Mouse (Mus musculus): Measurements from ENCODE around the gene Zmiz1. TPM values are rescaled to one million over a fixed set of nuclear protein-coding genes. Genes with fewer than 3 reads are reported as not detected.
A peak's percentile ranks its signal among the peaks of the same experiment; 100 is the strongest.

The Zmiz1 gene
- total and polyA plus RNA-seq, 2 experiments from 2014 or later = 50.6 to 135 TPM

- DNase-seq (ENCODE audit: low spot score) (no peak), ATAC-seq (no peak)
- H3K9ac ChIP-seq (replicated peaks; ENCODE audit: low read length) = no peak overlapping the region
- peaks cover 12% of the 10 kb centered on the region for H3K36me3 ChIP-seq (ENCODE audit: insufficient read depth, low read length)
- 91% methylated on average over 6 of the region's 6 CpGs for WGBS
- H3K4me1 ChIP-seq (ENCODE audit: insufficient read depth, low read length) = peaks cover 41% of the 10 kb centered on the region
- no peaks in the 10 kb centered on the region for H3K27me3 ChIP-seq (ENCODE audit: insufficient read depth, low read length)
- no peaks in the 10 kb centered on the region for H3K9me3 ChIP-seq (ENCODE audit: low read length)
- H3K27ac ChIP-seq = no peak overlapping the region
- H3K4me3 ChIP-seq (ENCODE audit: low read length) = no peak overlapping the region
- H3K4me2 ChIP-seq (ENCODE audit: low read depth, low read length) = no peak overlapping the region
- no peak for TF ChIP-seq CTCF (IDR thresholded peaks at IDR 0.05; ENCODE audit: low read depth)
These were observed 123.6 kb downstream of the Zmiz1 start for GRCm38 (mm10) chr14:25582603-25583002.

- H3K4me1 ChIP-seq (ENCODE audit: insufficient read depth, low read length) = peaks cover 54% of the 10 kb centered on the region
- peak overlapping the region; percentile 95; the same call in 1 of the 2 replicates for H3K27ac ChIP-seq
- no peak overlapping the region for H3K9ac ChIP-seq (replicated peaks; ENCODE audit: low read length)
- no peak for TF ChIP-seq CTCF (IDR thresholded peaks at IDR 0.05; ENCODE audit: low read depth)
- WGBS = 36% methylated on average over 10 of the region's 10 CpGs
- no peaks in the 10 kb centered on the region for H3K27me3 ChIP-seq (ENCODE audit: insufficient read depth, low read length)
- peaks cover 12% of the 10 kb centered on the region; the same call in 1 of the 2 replicates for H3K36me3 ChIP-seq (ENCODE audit: insufficient read depth, low read length)
- H3K9me3 ChIP-seq (ENCODE audit: low read length) = no peaks in the 10 kb centered on the region
- ATAC-seq = no peak
- H3K4me3 ChIP-seq (ENCODE audit: low read length) = no peak overlapping the region
- DNase-seq (ENCODE audit: low spot score) = peak; percentile 24
- H3K4me2 ChIP-seq (ENCODE audit: low read depth, low read length) = no peak overlapping the region
These were observed 124.9 kb downstream of the Zmiz1 start for GRCm38 (mm10) chr14:25583899-25584298.

GRCm38 (mm10) chr14:25585545-25586301 is 126.7 kb downstream of the Zmiz1 start:
- Histone ChIP-seq H3K9ac (replicated peaks; ENCODE audit: low read length) (peak overlapping the region; percentile 33), H3K9me3 (ENCODE audit: low read length) (no peaks in the 10 kb centered on the region), H3K4me2 (ENCODE audit: low read depth, low read length) (0 out of 2 replicates have a peak overlapping the region, but pooled peaks have one; percentile 13), H3K36me3 (ENCODE audit: insufficient read depth, low read length) (peaks cover 7% of the 10 kb centered on the region; the same call in 1 of the 2 replicates), H3K4me3 (ENCODE audit: low read length) (no peak overlapping the region), H3K27me3 (ENCODE audit: insufficient read depth, low read length) (no peaks in the 10 kb centered on the region), H3K27ac (peak overlapping the region; percentile 95), H3K4me1 (ENCODE audit: insufficient read depth, low read length) (peaks cover 57% of the 10 kb centered on the region)
- peak; percentile 93 for DNase-seq (ENCODE audit: low spot score)
- 7% methylated on average over 21 of the region's 21 CpGs for WGBS
- no peak for TF ChIP-seq CTCF (IDR thresholded peaks at IDR 0.05; ENCODE audit: low read depth)
- ATAC-seq = peak; percentile 86

- no peak for TF ChIP-seq CTCF (IDR thresholded peaks at IDR 0.05; ENCODE audit: low read depth)
- peaks cover 7% of the 10 kb centered on the region; the same call in 1 of the 2 replicates for H3K36me3 ChIP-seq (ENCODE audit: insufficient read depth, low read length)
- ATAC-seq (no peak), DNase-seq (ENCODE audit: low spot score) (no peak)
- 19% methylated on average over 10 of the region's 10 CpGs for WGBS
- no peak overlapping the region for H3K4me3 ChIP-seq (ENCODE audit: low read length)
- peaks cover 57% of the 10 kb centered on the region for H3K4me1 ChIP-seq (ENCODE audit: insufficient read depth, low read length)
- peak overlapping the region; percentile 95 for H3K27ac ChIP-seq
- H3K9ac ChIP-seq (replicated peaks; ENCODE audit: low read length) = peak overlapping the region; percentile 46; the same call in 1 of the 2 replicates
- H3K27me3 ChIP-seq (ENCODE audit: insufficient read depth, low read length) = no peaks in the 10 kb centered on the region
- no peaks in the 10 kb centered on the region for H3K9me3 ChIP-seq (ENCODE audit: low read length)
- no peak overlapping the region; the same call in 1 of the 2 replicates for H3K4me2 ChIP-seq (ENCODE audit: low read depth, low read length)
These were observed 128.0 kb downstream of the Zmiz1 start for GRCm38 (mm10) chr14:25586846-25587486.

- TF ChIP-seq CTCF (IDR thresholded peaks at IDR 0.05; ENCODE audit: low read depth) = no peak
- DNase-seq (ENCODE audit: low spot score) = peak; percentile 85
- no peaks in the 10 kb centered on the region for H3K27me3 ChIP-seq (ENCODE audit: insufficient read depth, low read length)
- peak overlapping the region; percentile 95 for H3K27ac ChIP-seq
- ATAC-seq = peak; percentile 66
- H3K4me2 ChIP-seq (ENCODE audit: low read depth, low read length) = peak overlapping the region; percentile 13; the same call in 1 of the 2 replicates
- H3K36me3 ChIP-seq (ENCODE audit: insufficient read depth, low read length) = peaks cover 7% of the 10 kb centered on the region; the same call in 1 of the 2 replicates
- peaks cover 57% of the 10 kb centered on the region for H3K4me1 ChIP-seq (ENCODE audit: insufficient read depth, low read length)
- WGBS = 7% methylated on average over 6 of the region's 6 CpGs
- H3K9ac ChIP-seq (replicated peaks; ENCODE audit: low read length) = peak overlapping the region; percentile 46; the same call in 1 of the 2 replicates
- no peak overlapping the region for H3K4me3 ChIP-seq (ENCODE audit: low read length)
- H3K9me3 ChIP-seq (ENCODE audit: low read length) = no peaks in the 10 kb centered on the region
These were observed 128.6 kb downstream of the Zmiz1 start for GRCm38 (mm10) chr14:25587487-25588001.

- Histone ChIP-seq H3K9ac (replicated peaks; ENCODE audit: low read length) (peak overlapping the region; percentile 46; the same call in 1 of the 2 replicates), H3K36me3 (ENCODE audit: insufficient read depth, low read length) (peaks cover under 1% of the 10 kb centered on the region; the same call in 1 of the 2 replicates), H3K4me3 (ENCODE audit: low read length) (no peak overlapping the region), H3K9me3 (ENCODE audit: low read length) (no peaks in the 10 kb centered on the region), H3K27ac (peak overlapping the region; percentile 95), H3K4me2 (ENCODE audit: low read depth, low read length) (peak overlapping the region; percentile 13; the same call in 1 of the 2 replicates), H3K27me3 (ENCODE audit: insufficient read depth, low read length) (no peaks in the 10 kb centered on the region), H3K4me1 (ENCODE audit: insufficient read depth, low read length) (peaks cover 57% of the 10 kb centered on the region)
- no peak for TF ChIP-seq CTCF (IDR thresholded peaks at IDR 0.05; ENCODE audit: low read depth)
- DNase-seq (ENCODE audit: low spot score) (no peak), ATAC-seq (no peak)
- 26% methylated on average over 2 of the region's 2 CpGs for WGBS
These were observed 129.2 kb downstream of the Zmiz1 start for GRCm38 (mm10) chr14:25588156-25588555.
